Mouse (Mus musculus): ENCODE measurements around the gene Steap3. TPM values are rescaled to one million over a fixed set of nuclear protein-coding genes. Genes with fewer than 3 reads are reported as not detected.
A peak's percentile ranks its signal among the peaks of the same experiment; 100 is the strongest.
"Not testable (repeated sequence)": the region's sequence is repeated elsewhere in the genome, so short reads cannot be mapped to it uniquely, and the experiment has no call there.

Steap3 gene
- polyA plus RNA-seq (2015; fragmentation: Nextera tagmentation; extraction: Ambion mirVana), result 16.2 and 18.7 TPM in 2 replicates

DNA sequence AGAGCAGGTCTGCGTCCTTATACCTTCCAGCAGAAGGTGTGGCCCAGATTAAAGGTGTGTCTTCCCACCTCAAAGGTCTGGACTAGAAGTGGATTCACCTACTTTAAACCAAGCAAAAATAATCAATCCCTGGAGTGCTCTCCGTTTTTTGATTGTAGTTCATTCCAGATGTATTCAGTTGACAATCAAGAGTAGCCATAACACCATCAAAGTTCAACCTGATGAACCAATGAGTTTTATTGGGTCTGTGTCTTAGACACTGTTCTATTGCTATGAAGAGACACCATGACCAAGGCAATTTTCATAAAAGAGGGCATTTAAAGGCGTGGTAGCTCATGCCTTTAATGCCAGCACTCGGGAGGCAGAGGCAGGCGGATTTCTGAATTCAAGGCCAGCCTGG is at the start of gene Steap3:
Steap3 (minus strand) TSS at position 101 of the 400 bp plus-strand sequence.
- Histone ChIP-seq H3K9ac (no peak within 1 kb of the TSS), H3K9me3 (no peaks in the 10 kb centered on the region), H3K27me3 (replicated peaks) (no peaks in the 10 kb centered on the region), H3K27ac (replicated peaks) (no peak within 1 kb of the TSS), H3K4me2 (no peak within 1 kb of the TSS), H3K4me1 (no peaks in the 10 kb centered on the region), H3K4me3 (no peak within 1 kb of the TSS), H3K36me3 (no peaks in the 10 kb centered on the region)
- ATAC-seq (ENCODE audit: extremely low read depth, insufficient number of reproducible peaks, low FRiP score, low TSS enrichment), result no peak
- WGBS, result 80% methylated on average over 5 of the region's 5 CpGs

GRCm38 (mm10) chr1:120321270-120322021 is 48.9 kb upstream of the Steap3 start:
- Histone ChIP-seq H3K36me3 (no peaks in the 10 kb centered on the region), H3K9ac (no peak overlapping the region), H3K27me3 (replicated peaks) (no peaks in the 10 kb centered on the region), H3K9me3 (no peaks in the 10 kb centered on the region), H3K4me1 (no peaks in the 10 kb centered on the region), H3K4me3 (no peak overlapping the region), H3K4me2 (no peak overlapping the region), H3K27ac (replicated peaks) (no peak overlapping the region)
- 83% methylated on average over 16 of the region's 16 CpGs for WGBS
- no peak for ATAC-seq (ENCODE audit: extremely low read depth, insufficient number of reproducible peaks, low FRiP score, low TSS enrichment)

DNA sequence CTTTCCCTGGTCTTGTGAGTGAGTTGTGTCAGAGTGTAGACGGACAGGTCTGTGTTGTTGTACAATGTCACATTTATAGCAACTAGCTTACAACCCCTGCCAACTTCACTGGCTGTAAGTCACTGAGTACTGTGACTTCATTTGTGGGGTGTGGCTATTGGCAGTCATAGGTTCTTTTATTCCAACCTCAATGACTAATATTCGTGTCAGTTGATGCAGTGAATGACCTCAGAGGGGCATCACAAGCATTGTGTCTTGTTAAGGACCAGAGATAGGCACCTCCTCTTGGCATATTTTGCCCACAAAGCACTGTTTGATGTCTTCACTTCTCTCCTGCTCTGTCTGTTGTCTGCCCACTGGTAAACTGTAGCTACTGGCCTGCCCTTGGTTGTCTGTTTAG is 33.3 kb upstream of the Steap3 start:
- no peaks in the 10 kb centered on the region for H3K36me3 ChIP-seq
- H3K4me2 ChIP-seq, result no peak overlapping the region
- 59% methylated on average over 2 of the region's 2 CpGs for WGBS
- ATAC-seq (ENCODE audit: extremely low read depth, insufficient number of reproducible peaks, low FRiP score, low TSS enrichment), result no peak
- H3K9ac ChIP-seq, result no peak overlapping the region
- H3K4me3 ChIP-seq, result no peak overlapping the region
- no peaks in the 10 kb centered on the region for H3K27me3 ChIP-seq (replicated peaks)
- no peaks in the 10 kb centered on the region for H3K4me1 ChIP-seq
- H3K27ac ChIP-seq (replicated peaks), result no peak overlapping the region
- no peaks in the 10 kb centered on the region for H3K9me3 ChIP-seq

DNA sequence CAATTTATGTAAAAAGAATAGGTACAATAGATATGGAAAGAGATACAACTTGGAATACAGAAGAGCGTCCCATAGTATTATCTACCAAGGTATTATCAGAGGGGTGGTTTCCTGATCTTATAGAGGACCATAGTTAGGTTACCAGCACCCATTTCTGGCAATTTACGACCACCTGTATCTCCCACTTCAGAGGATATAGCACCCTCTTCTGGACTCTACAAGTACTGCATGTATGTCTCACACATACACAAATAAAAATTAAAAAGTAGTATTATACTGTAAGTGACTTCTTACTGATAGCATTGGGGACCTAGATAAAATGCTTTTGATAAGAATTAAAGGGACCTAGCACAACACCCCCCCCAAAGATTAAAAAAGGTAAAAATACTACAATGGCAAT is 24.4 kb upstream of the Steap3 start:
- H3K36me3 ChIP-seq, result no peaks in the 10 kb centered on the region
- ATAC-seq (ENCODE audit: extremely low read depth, insufficient number of reproducible peaks, low FRiP score, low TSS enrichment), result no peak
- H3K4me1 ChIP-seq, result no peaks in the 10 kb centered on the region
- no peaks in the 10 kb centered on the region; the same call in 1 of the 2 replicates for H3K9me3 ChIP-seq
- no peak overlapping the region for H3K4me2 ChIP-seq
- no peak overlapping the region for H3K9ac ChIP-seq
- H3K4me3 ChIP-seq, result no peak overlapping the region
- no peak overlapping the region for H3K27ac ChIP-seq (replicated peaks)
- no peaks in the 10 kb centered on the region for H3K27me3 ChIP-seq (replicated peaks)
- WGBS, result 85% methylated on average over 2 of the region's 2 CpGs

GRCm38 (mm10) chr1:120293803-120294202 is 21.3 kb upstream of the Steap3 start:
- no peaks in the 10 kb centered on the region; the same call in 1 of the 2 replicates for H3K27me3 ChIP-seq (replicated peaks)
- 39% methylated on average over 1 of the region's 1 CpGs for WGBS
- H3K4me2 ChIP-seq, result no peak overlapping the region
- H3K4me3 ChIP-seq, result no peak overlapping the region
- no peak overlapping the region for H3K9ac ChIP-seq
- no peak overlapping the region for H3K27ac ChIP-seq (replicated peaks)
- no peaks in the 10 kb centered on the region for H3K4me1 ChIP-seq
- no peaks in the 10 kb centered on the region for H3K36me3 ChIP-seq
- ATAC-seq (ENCODE audit: extremely low read depth, insufficient number of reproducible peaks, low FRiP score, low TSS enrichment), result no peak
- H3K9me3 ChIP-seq, result no peaks in the 10 kb centered on the region; the same call in 1 of the 2 replicates

DNA sequence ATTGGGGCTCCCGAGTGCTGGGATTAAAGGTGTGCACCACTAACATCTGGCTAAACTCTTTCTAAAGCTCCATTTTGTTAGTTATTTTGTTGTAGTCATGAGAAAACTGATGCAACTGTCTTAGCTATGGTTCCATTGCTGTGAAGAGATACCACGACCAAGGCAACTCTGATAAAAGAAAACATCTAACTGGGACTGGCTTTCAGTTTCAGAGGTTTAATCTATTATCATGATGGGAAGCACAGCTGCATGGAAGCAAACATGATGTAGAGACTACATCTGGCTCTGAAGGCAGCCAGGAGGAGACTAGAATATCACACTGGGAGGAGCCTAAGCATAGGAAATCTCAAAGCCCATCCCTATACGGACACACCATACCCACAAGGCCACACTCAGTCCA is 19.2 kb upstream of the Steap3 start:
- Histone ChIP-seq H3K9me3 (no peaks in the 10 kb centered on the region), H3K36me3 (no peaks in the 10 kb centered on the region), H3K4me2 (no peak overlapping the region), H3K27ac (replicated peaks) (no peak overlapping the region), H3K4me3 (no peak overlapping the region), H3K27me3 (replicated peaks) (no peaks in the 10 kb centered on the region; the same call in 1 of the 2 replicates), H3K4me1 (no peaks in the 10 kb centered on the region), H3K9ac (no peak overlapping the region)
- WGBS, result 82% methylated on average over 3 of the region's 3 CpGs
- no peak for ATAC-seq (ENCODE audit: extremely low read depth, insufficient number of reproducible peaks, low FRiP score, low TSS enrichment)

- ATAC-seq (ENCODE audit: extremely low read depth, insufficient number of reproducible peaks, low FRiP score, low TSS enrichment), result no peak
- 36% methylated on average over 2 of the region's 2 CpGs for WGBS
- H3K27me3 ChIP-seq (replicated peaks), result no peaks in the 10 kb centered on the region; the same call in 1 of the 2 replicates
- H3K4me2 ChIP-seq, result no peak overlapping the region
- no peak overlapping the region for H3K27ac ChIP-seq (replicated peaks)
- H3K9ac ChIP-seq, result no peak overlapping the region
- no peaks in the 10 kb centered on the region for H3K9me3 ChIP-seq
- H3K4me3 ChIP-seq, result no peak overlapping the region
- H3K4me1 ChIP-seq, result no peaks in the 10 kb centered on the region
- no peaks in the 10 kb centered on the region for H3K36me3 ChIP-seq
Measured at GRCm38 (mm10) chr1:120289843-120290242, 17.3 kb upstream of the Steap3 start.

GRCm38 (mm10) chr1:120287679-120288078 is 15.2 kb upstream of the Steap3 start:
- Histone ChIP-seq H3K4me2 (no peak overlapping the region), H3K4me1 (no peaks in the 10 kb centered on the region), H3K9me3 (no peaks in the 10 kb centered on the region), H3K27ac (replicated peaks) (no peak overlapping the region), H3K27me3 (replicated peaks) (no peaks in the 10 kb centered on the region; the same call in 1 of the 2 replicates), H3K36me3 (no peaks in the 10 kb centered on the region), H3K4me3 (no peak overlapping the region), H3K9ac (no peak overlapping the region)
- 55% methylated on average over 4 of the region's 4 CpGs for WGBS
- no peak for ATAC-seq (ENCODE audit: extremely low read depth, insufficient number of reproducible peaks, low FRiP score, low TSS enrichment)

DNA sequence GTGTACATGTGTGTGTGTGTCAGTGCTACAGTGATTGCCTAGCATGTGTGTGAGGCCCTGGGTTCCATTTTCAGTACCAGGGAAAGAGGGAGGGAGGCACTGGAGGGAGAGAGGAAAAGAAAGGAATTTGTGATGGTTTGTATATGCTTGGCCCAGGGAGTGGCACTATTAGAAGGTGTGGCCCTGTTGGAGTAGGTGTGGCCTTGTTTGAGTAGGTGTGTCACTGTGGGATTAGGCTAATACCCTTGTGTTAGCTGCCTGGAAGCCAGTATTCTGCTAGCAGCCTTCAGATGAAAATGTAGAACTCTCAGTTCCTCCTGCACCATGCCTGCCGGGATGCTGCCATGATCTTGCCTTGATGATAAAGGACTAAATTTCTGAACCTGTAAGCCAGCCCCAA is 3.6 kb upstream of the Steap3 start:
- not testable (repeated sequence) for H3K9ac ChIP-seq; H3K4me1 ChIP-seq; H3K36me3 ChIP-seq; H3K27me3 ChIP-seq (replicated peaks); H3K27ac ChIP-seq (replicated peaks); H3K4me3 ChIP-seq; H3K4me2 ChIP-seq; ATAC-seq (ENCODE audit: extremely low read depth, insufficient number of reproducible peaks, low FRiP score, low TSS enrichment); H3K9me3 ChIP-seq
- WGBS, result 93% methylated on average over 1 of the region's 1 CpGs

DNA sequence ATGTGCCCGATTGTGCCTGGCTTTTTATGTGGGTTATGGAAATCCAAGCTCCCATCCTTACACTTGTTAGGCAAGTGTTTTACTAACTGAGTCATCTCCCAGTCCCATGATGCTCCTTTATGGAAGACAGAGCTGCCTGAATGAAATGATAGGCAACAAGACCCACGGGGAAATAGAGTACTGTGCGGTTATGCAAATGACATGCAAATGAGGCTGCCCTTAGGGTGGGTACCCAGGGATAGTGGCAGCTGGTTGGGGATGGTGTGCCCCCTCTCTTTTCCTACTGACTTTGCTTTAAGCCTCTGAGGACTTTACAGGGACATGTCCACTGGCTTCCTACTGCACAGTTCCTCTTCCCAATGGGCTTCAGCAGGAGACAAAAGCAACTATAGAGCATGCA is 2.7 kb upstream of the Steap3 start:
- Histone ChIP-seq H3K27me3 (replicated peaks) (no peaks in the 10 kb centered on the region), H3K4me3 (no peak overlapping the region), H3K9ac (no peak overlapping the region), H3K4me1 (no peaks in the 10 kb centered on the region), H3K9me3 (no peaks in the 10 kb centered on the region), H3K4me2 (no peak overlapping the region), H3K27ac (replicated peaks) (no peak overlapping the region), H3K36me3 (no peaks in the 10 kb centered on the region)
- no peak for ATAC-seq (ENCODE audit: extremely low read depth, insufficient number of reproducible peaks, low FRiP score, low TSS enrichment)
- WGBS, result 71% methylated on average over 3 of the region's 3 CpGs

GRCm38 (mm10) chr1:120270882-120271281 is 1.6 kb downstream of the Steap3 start:
- Histone ChIP-seq H3K4me2 (peak overlapping the region; percentile 41; the same call in 1 of the 2 replicates), H3K4me1 (peaks cover 9% of the 10 kb centered on the region), H3K27me3 (replicated peaks) (no peaks in the 10 kb centered on the region), H3K9ac (no peak overlapping the region), H3K27ac (replicated peaks) (no peak overlapping the region), H3K9me3 (no peaks in the 10 kb centered on the region), H3K36me3 (no peaks in the 10 kb centered on the region), H3K4me3 (no peak overlapping the region; the same call in 1 of the 2 replicates)
- ATAC-seq (ENCODE audit: extremely low read depth, insufficient number of reproducible peaks, low FRiP score, low TSS enrichment), result peak; percentile 42; the same call in 1 of the 2 replicates
- WGBS, result 43% methylated on average over 3 of the region's 3 CpGs

DNA sequence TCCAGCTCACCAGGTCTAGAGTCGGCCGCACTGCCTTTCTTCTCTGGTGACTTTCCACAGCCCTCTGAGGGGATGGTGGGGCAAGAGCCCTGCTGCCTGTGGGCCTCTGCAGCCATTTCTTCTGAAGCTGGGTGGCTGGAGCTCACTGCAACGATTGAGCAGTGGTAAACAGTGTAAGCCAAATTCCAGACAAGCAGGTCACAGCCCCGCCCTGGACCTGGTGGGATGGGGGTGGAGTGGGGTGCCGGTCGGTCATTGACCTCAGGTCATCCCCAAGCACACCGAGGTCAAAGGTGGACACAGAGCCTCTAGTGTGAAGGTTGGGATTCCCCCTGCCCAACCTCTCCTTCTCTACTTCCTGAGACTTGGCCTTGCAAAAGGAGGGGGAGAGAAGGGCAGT is 2.4 kb downstream of the Steap3 start:
- no peaks in the 10 kb centered on the region for H3K27me3 ChIP-seq (replicated peaks)
- H3K27ac ChIP-seq (replicated peaks), result no peak overlapping the region
- H3K4me3 ChIP-seq, result peak overlapping the region; percentile 13; the same call in 1 of the 2 replicates
- no peaks in the 10 kb centered on the region for H3K9me3 ChIP-seq
- peak overlapping the region; percentile 41 for H3K4me2 ChIP-seq
- H3K9ac ChIP-seq, result no peak overlapping the region
- 65% methylated on average over 7 of the region's 7 CpGs for WGBS
- no peak for ATAC-seq (ENCODE audit: extremely low read depth, insufficient number of reproducible peaks, low FRiP score, low TSS enrichment)
- H3K4me1 ChIP-seq, result peaks cover 15% of the 10 kb centered on the region
- H3K36me3 ChIP-seq, result no peaks in the 10 kb centered on the region
